Mouse (Mus musculus) naive thymus-derived CD4-positive, alpha-beta T cell, adult 2 months (primary cell): ENCODE data around the gene Oxct2a.
A peak's percentile ranks its signal among the peaks of the same experiment; 100 is the strongest.
"Not testable (repeated sequence)": the region's sequence is repeated elsewhere in the genome, so short reads cannot be mapped to it uniquely, and the experiment has no call there.

Experiments
- DNase-seq: peaks from one replicate; pipeline ENCODE4 v3.0.0-alpha.2; 2011; ENCODE audit warnings: low read depth

Oxct2a gene

GRCm38 (mm10) chr4:123323534-123323933, at the start of gene Oxct2a:
TSS of gene Oxct2a (minus strand) at chr4:123323634.
- no peak for DNase-seq

GRCm38 (mm10) chr4:123363555-123363954, 40.1 kb upstream of the Oxct2a start:
- DNase-seq: no peak

GRCm38 (mm10) chr4:123360771-123361170, 37.3 kb upstream of the Oxct2a start:
- DNase-seq: no peak

GRCm38 (mm10) chr4:123358613-123359012, 35.2 kb upstream of the Oxct2a start:
- no peak for DNase-seq

GRCm38 (mm10) chr4:123355941-123356340, 32.5 kb upstream of the Oxct2a start:
- no peak for DNase-seq

- no peak for DNase-seq
These were observed 29.9 kb upstream of the Oxct2a start for GRCm38 (mm10) chr4:123353271-123353877.

- no peak for DNase-seq
These were observed 20.0 kb upstream of the Oxct2a start for GRCm38 (mm10) chr4:123343471-123343789.

GRCm38 (mm10) chr4:123342642-123343470, 19.4 kb upstream of the Oxct2a start, which contains the start of gene Bmp8a:
TSS of gene Bmp8a (minus strand) at chr4:123343252.
- peak; percentile 59 for DNase-seq

GRCm38 (mm10) chr4:123342091-123342641, 18.7 kb upstream of the Oxct2a start:
- DNase-seq: peak; percentile 24

- DNase-seq: no peak
These were observed 16.8 kb upstream of the Oxct2a start for GRCm38 (mm10) chr4:123340232-123340631.

GRCm38 (mm10) chr4:123337693-123338092, 14.3 kb upstream of the Oxct2a start:
- no peak for DNase-seq

GRCm38 (mm10) chr4:123335796-123336585, 12.6 kb upstream of the Oxct2a start:
- DNase-seq: no peak

GRCm38 (mm10) chr4:123335244-123335643, 11.8 kb upstream of the Oxct2a start:
- not testable (repeated sequence) for DNase-seq

GRCm38 (mm10) chr4:123334177-123334576, 10.7 kb upstream of the Oxct2a start:
- DNase-seq: no peak

- DNase-seq: no peak
These were observed 9.7 kb upstream of the Oxct2a start for GRCm38 (mm10) chr4:123333151-123333550.

- DNase-seq: not testable (repeated sequence)
These were observed 8.5 kb upstream of the Oxct2a start for GRCm38 (mm10) chr4:123331961-123332360.

- no peak for DNase-seq
These were observed 7.9 kb upstream of the Oxct2a start for GRCm38 (mm10) chr4:123331326-123331725.

GRCm38 (mm10) chr4:123328946-123329345, 5.5 kb upstream of the Oxct2a start:
- DNase-seq: no peak

GRCm38 (mm10) chr4:123327630-123328029, 4.2 kb upstream of the Oxct2a start:
- no peak for DNase-seq

- DNase-seq: no peak
These were observed 2.7 kb upstream of the Oxct2a start for GRCm38 (mm10) chr4:123326087-123326486.

GRCm38 (mm10) chr4:123322910-123323309, 524 bp downstream of the Oxct2a start:
- not testable (repeated sequence) for DNase-seq

- no peak for DNase-seq
These were observed 8.9 kb downstream of the Oxct2a start for GRCm38 (mm10) chr4:123314497-123314896.
